Mouse (Mus musculus) stomach, embryonic 15.5 days (tissue): ENCODE results near the gene Chrnb1. TPM values are rescaled to one million over a fixed set of nuclear protein-coding genes. Genes with fewer than 3 reads are reported as not detected.

Experiments
- ATAC-seq: fragments of 200-750 bp; cut with Nextera tagmentation; 2 replicates; pipeline ENCODE4 v1.8.0; 2017; ENCODE audit warnings: low read depth, moderate number of reproducible peaks, moderate TSS enrichment; ENCODE audit not compliant: insufficient read depth, low FRiP score
- H3K27ac ChIP-seq: fragments of 300-500 bp; sonication (generic); 2 replicates; pipeline ENCODE4 v1.5.1; 2015; ENCODE audit warnings: mild to moderate bottlenecking, inconsistent platforms
- H3K27me3 ChIP-seq: fragments of 300-500 bp; sonication (generic); replicated peaks from 2 replicates; pipeline ENCODE4 v1.6.1; 2015; ENCODE audit warnings: inconsistent platforms
- H3K36me3 ChIP-seq: fragments of 300-500 bp; sonication (generic); 2 replicates; pipeline ENCODE4 v1.6.1; 2015; ENCODE audit warnings: inconsistent platforms
- H3K4me1 ChIP-seq: fragments of 300-500 bp; sonication (generic); 2 replicates; pipeline ENCODE4 v1.6.1; 2015; ENCODE audit warnings: inconsistent platforms
- H3K4me2 ChIP-seq: fragments of 300-500 bp; sonication (generic); 2 replicates; pipeline ENCODE4 v1.6.1; 2015; ENCODE audit warnings: mild to moderate bottlenecking, inconsistent platforms
- H3K4me3 ChIP-seq: fragments of 300-500 bp; sonication (generic); replicated peaks from 2 replicates; pipeline ENCODE4 v1.5.1; 2015; ENCODE audit warnings: inconsistent platforms
- H3K9ac ChIP-seq: fragments of 300-500 bp; sonication (generic); 2 replicates; pipeline ENCODE4 v1.6.1; 2015; ENCODE audit warnings: inconsistent platforms
- H3K9me3 ChIP-seq: fragments of 300-500 bp; sonication (generic); 2 replicates; pipeline ENCODE4 v1.6.1; 2016; ENCODE audit warnings: inconsistent platforms
- WGBS: fragments of 180-500 bp; shearing (Covaris S2); methylation state at CpG from one replicate; pipeline ENCODE4 v1.1.7; 2015; 5-methylcytosine and 5-hydroxymethylcytosine counted together
- polyA plus RNA-seq: library from polyadenylated mRNA; unstranded; fragments of >200 nt; fragmentation: Nextera tagmentation; extraction: Ambion mirVana; gene quantifications from 2 replicates; pipeline ENCODE4 v1.2.1, GENCODE M21; 2015

Chrnb1 gene
- polyA plus RNA-seq, 1 experiment from 2014 or later = 5.1 TPM

DNA sequence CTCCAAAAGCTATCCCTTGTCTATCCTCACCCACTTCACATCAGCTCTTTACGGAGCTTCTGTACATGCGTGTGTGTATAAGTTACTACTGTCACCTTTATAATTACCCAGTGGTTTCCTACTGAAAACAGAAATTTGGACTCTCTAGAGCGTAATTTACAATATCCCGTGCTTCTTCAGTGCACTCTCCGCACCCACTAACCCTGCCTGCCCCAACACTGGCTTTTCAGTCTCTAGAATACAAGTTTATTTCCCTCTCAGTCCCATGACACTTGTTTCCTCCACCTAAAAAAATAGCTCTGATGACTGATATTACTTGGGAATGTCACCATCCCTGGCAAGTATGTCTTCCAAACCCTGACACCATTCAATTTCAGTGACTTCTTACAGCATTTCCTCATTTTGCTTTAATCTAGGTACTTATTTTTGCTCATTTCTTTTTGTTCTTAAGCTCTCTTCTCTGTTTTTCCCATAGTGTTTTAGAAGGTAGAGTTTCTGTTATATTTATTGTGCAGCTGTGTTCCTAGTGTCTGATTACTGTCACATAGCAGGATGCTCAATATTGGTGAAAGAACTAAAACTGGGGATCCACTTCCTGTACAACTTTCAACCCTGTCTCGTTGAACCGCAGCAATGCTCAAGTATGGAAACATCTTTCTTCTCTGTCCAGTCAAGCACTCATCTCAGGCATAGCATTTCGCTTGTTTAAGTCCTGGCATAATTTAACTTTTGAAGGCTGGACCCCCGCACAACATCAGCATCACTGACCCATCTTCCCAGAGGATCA is 38.2 kb downstream of the Chrnb1 start:
- H3K9ac ChIP-seq = peak overlapping the region; percentile 60; the same call in 1 of the 2 replicates
- no peaks in the 10 kb centered on the region for H3K36me3 ChIP-seq
- WGBS = 36% methylated on average over 9 of the region's 9 CpGs
- H3K27me3 ChIP-seq = no peaks in the 10 kb centered on the region
- peaks cover 28% of the 10 kb centered on the region for H3K4me1 ChIP-seq
- peak overlapping the region; percentile 99 for H3K27ac ChIP-seq
- no peaks in the 10 kb centered on the region for H3K9me3 ChIP-seq
- no peak for ATAC-seq
- peak overlapping the region; percentile 59 for H3K4me2 ChIP-seq
- H3K4me3 ChIP-seq = peak overlapping the region; percentile 58

DNA sequence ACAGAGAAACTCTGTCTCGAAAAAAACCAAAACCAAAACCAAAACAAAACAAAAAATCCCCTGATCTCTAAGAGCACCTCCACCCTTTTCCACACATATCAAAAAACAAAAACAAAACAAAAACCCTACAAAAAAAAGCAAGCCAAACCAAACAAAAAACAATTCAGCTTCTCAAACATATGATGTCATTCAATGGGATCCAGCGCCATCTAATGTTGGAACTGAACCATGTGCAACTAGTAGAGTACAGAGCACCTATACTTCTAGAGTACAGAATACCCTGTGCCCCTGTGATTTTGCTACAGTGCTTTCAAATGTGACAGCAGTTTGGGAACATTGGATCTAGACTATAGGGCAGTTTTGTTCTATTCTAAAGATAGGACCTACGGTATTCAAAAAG is 41.0 kb downstream of the Chrnb1 start:
- H3K4me2 ChIP-seq = no peak overlapping the region
- no peak for ATAC-seq
- no peak overlapping the region for H3K27ac ChIP-seq
- no peak overlapping the region for H3K9ac ChIP-seq
- no peak overlapping the region for H3K4me3 ChIP-seq
- 48% methylated on average over 3 of the region's 3 CpGs for WGBS
- no peaks in the 10 kb centered on the region for H3K9me3 ChIP-seq
- H3K4me1 ChIP-seq = peaks cover 20% of the 10 kb centered on the region
- no peaks in the 10 kb centered on the region for H3K27me3 ChIP-seq
- no peaks in the 10 kb centered on the region for H3K36me3 ChIP-seq

DNA sequence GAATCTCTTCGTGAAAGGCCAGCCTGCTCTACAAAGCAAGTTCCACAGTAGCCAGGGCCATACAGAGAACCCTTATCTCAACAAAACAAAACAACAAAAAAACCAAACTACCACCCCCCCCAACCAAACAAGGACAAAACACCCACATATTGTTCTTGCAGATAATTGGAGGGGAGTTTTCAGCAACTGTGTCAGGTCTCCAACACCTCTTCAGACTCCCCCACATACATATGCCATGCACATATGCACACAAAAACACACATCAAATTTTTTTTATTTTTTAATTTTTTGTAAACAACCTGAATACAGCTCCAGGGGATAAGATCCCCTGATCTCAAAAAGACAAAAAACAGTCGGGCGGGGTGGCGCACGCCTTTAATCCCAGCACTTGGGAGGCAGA is 41.5 kb downstream of the Chrnb1 start:
- H3K4me2 ChIP-seq = no peak overlapping the region
- peaks cover 18% of the 10 kb centered on the region for H3K4me1 ChIP-seq
- no peaks in the 10 kb centered on the region for H3K27me3 ChIP-seq
- H3K27ac ChIP-seq = no peak overlapping the region
- H3K4me3 ChIP-seq = no peak overlapping the region
- no peak for ATAC-seq
- no peak overlapping the region for H3K9ac ChIP-seq
- 83% methylated on average over 5 of the region's 5 CpGs for WGBS
- H3K9me3 ChIP-seq = no peaks in the 10 kb centered on the region
- no peaks in the 10 kb centered on the region for H3K36me3 ChIP-seq

DNA sequence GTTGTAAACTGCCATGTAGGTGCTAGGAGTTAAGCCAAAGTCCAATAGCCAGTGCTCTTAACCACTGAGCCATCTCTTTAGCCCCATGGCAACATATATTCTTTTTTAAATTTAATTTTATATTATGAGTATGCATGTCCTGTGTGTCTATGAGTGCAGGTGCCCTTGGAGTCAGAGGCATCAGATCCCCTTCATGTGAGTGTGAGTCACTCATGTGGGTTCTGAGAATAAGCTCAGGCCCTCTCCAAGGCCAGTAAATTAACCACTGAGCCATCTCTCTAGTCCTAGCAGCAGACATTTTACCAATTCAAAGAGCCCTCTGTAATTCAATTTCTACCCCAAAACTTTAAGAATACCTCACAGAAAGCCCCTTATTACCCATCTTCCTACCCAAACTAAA is 43.1 kb downstream of the Chrnb1 start:
- no peak overlapping the region for H3K4me3 ChIP-seq
- no peak overlapping the region for H3K4me2 ChIP-seq
- no peaks in the 10 kb centered on the region for H3K9me3 ChIP-seq
- no peak overlapping the region for H3K9ac ChIP-seq
- no peak for ATAC-seq
- peaks cover 18% of the 10 kb centered on the region for H3K4me1 ChIP-seq
- no peaks in the 10 kb centered on the region for H3K27me3 ChIP-seq
- no peaks in the 10 kb centered on the region for H3K36me3 ChIP-seq
- no peak overlapping the region for H3K27ac ChIP-seq

DNA sequence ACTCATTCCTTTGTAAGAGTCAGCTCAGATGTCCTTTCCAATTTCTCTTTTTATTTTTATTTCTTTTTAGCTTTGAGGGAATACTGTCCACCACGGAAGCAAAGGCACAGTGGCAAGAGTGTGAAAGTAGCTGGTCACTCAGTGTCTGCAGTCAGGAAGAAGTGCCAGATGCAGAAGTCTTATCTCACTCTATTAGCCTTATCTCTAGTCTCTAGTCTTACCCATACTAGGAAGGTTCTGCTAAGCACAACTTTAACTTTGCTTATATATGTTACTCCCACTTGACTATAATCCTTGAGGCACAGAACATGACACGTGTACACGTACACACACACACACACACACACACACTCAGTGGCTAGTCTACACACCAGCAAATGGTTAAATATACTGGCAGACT is 44.1 kb downstream of the Chrnb1 start:
- Histone ChIP-seq H3K4me2 (no peak overlapping the region), H3K9ac (no peak overlapping the region), H3K4me3 (no peak overlapping the region), H3K36me3 (peaks cover 7% of the 10 kb centered on the region), H3K27me3 (no peaks in the 10 kb centered on the region), H3K4me1 (peaks cover 11% of the 10 kb centered on the region), H3K27ac (no peak overlapping the region), H3K9me3 (no peaks in the 10 kb centered on the region)
- 77% methylated on average over 3 of the region's 3 CpGs for WGBS
- no peak for ATAC-seq

Other genes starting within 250 kb of the Chrnb1 start
- gene Dnah2, start 246.8 kb downstream of the Chrnb1 start, polyA plus RNA-seq = 0.81 and 1.1 TPM in 2 replicates
- gene Efnb3, start 235.7 kb downstream of the Chrnb1 start, polyA plus RNA-seq = 10.4 and 12.6 TPM in 2 replicates
- gene Wrap53, start 215.7 kb downstream of the Chrnb1 start, polyA plus RNA-seq = 21.6 and 24.5 TPM in 2 replicates
- 122 and 130 TPM in 2 replicates for gene Trp53, start 215.6 kb downstream of the Chrnb1 start, polyA plus RNA-seq
- gene Atp1b2, start 190.0 kb downstream of the Chrnb1 start, polyA plus RNA-seq = 7.5 and 7.7 TPM in 2 replicates
- gene Shbg, start 178.0 kb downstream of the Chrnb1 start, polyA plus RNA-seq = 0.99 and 2.1 TPM in 2 replicates
- gene Sat2, start 173.9 kb downstream of the Chrnb1 start, polyA plus RNA-seq = 14.4 and 17.8 TPM in 2 replicates
- gene Fxr2, start 163.0 kb downstream of the Chrnb1 start, polyA plus RNA-seq = 21.0 and 27.0 TPM in 2 replicates
- 3.7 and 6.0 TPM in 2 replicates for gene Sox15, start 140.6 kb downstream of the Chrnb1 start, polyA plus RNA-seq
- gene Mpdu1, start 133.3 kb downstream of the Chrnb1 start, polyA plus RNA-seq = 58.7 and 66.1 TPM in 2 replicates
- 15.5 and 16.3 TPM in 2 replicates for gene Cd68, start 129.8 kb downstream of the Chrnb1 start, polyA plus RNA-seq
- gene Eif4a1, start 123.5 kb downstream of the Chrnb1 start, polyA plus RNA-seq = 442 and 514 TPM in 2 replicates
- 69.1 and 74.5 TPM in 2 replicates for gene Senp3, start 113.9 kb downstream of the Chrnb1 start, polyA plus RNA-seq
- gene Tnfsf13, start 110.2 kb downstream of the Chrnb1 start, polyA plus RNA-seq = 0.31 and 0.61 TPM in 2 replicates
- 8.0 and 8.9 TPM in 2 replicates for gene Tnfsf12, start 100.1 kb downstream of the Chrnb1 start, polyA plus RNA-seq
- gene Tnfsfm13, start 99.8 kb downstream of the Chrnb1 start, polyA plus RNA-seq = 3.3 and 3.5 TPM in 2 replicates
- gene Polr2a, start 37.3 kb downstream of the Chrnb1 start, polyA plus RNA-seq = 21.0 and 25.8 TPM in 2 replicates
- 0.12 TPM in 1 of 2 replicates, not detected in the other for gene Slc35g3, start 34.0 kb downstream of the Chrnb1 start, polyA plus RNA-seq
- gene Zbtb4, start 30.0 kb downstream of the Chrnb1 start, polyA plus RNA-seq = 2.7 and 3.0 TPM in 2 replicates
- gene Fgf11, start 5.9 kb upstream of the Chrnb1 start, polyA plus RNA-seq = 2.2 and 2.4 TPM in 2 replicates
- 19.9 and 20.4 TPM in 2 replicates for gene Tmem102, start 9.7 kb upstream of the Chrnb1 start, polyA plus RNA-seq
- gene Gm39566, start 19.4 kb upstream of the Chrnb1 start, polyA plus RNA-seq = not detected in 2 replicates
- not detected in 2 replicates for gene Spem2, start 22.5 kb upstream of the Chrnb1 start, polyA plus RNA-seq
- gene Spem1, start 26.2 kb upstream of the Chrnb1 start, polyA plus RNA-seq = not detected in 2 replicates
- gene Nlgn2, start 41.8 kb upstream of the Chrnb1 start, polyA plus RNA-seq = 6.3 and 7.4 TPM in 2 replicates
- 400 and 416 TPM in 2 replicates for gene Tmem256, start 42.6 kb upstream of the Chrnb1 start, polyA plus RNA-seq
- gene Plscr3, start 50.4 kb upstream of the Chrnb1 start, polyA plus RNA-seq = 80.8 and 81.3 TPM in 2 replicates
- gene Tnk1, start 62.8 kb upstream of the Chrnb1 start, polyA plus RNA-seq = 12.9 and 15.4 TPM in 2 replicates
- not detected in 2 replicates for gene Tmem95, start 82.1 kb upstream of the Chrnb1 start, polyA plus RNA-seq
- 7.8 and 9.2 TPM in 2 replicates for gene Kctd11, start 85.5 kb upstream of the Chrnb1 start, polyA plus RNA-seq
- gene Acap1, start 99.6 kb upstream of the Chrnb1 start, polyA plus RNA-seq = 5.0 and 6.1 TPM in 2 replicates
- 7.5 and 10.4 TPM in 2 replicates for gene 2810408A11Rik, start 105.0 kb upstream of the Chrnb1 start, polyA plus RNA-seq
- 7.2 and 8.0 TPM in 2 replicates for gene Neurl4, start 105.1 kb upstream of the Chrnb1 start, polyA plus RNA-seq
- gene Gps2, start 117.9 kb upstream of the Chrnb1 start, polyA plus RNA-seq = 66.2 and 69.1 TPM in 2 replicates
- gene Eif5a, start 126.0 kb upstream of the Chrnb1 start, polyA plus RNA-seq = 1,591 and 1,597 TPM in 2 replicates
- gene Ybx2, start 139.9 kb upstream of the Chrnb1 start, polyA plus RNA-seq = 2.9 and 3.3 TPM in 2 replicates
- gene Slc2a4, start 152.2 kb upstream of the Chrnb1 start, polyA plus RNA-seq = 26.3 and 28.9 TPM in 2 replicates
- 438 and 517 TPM in 2 replicates for gene Cldn7, start 168.8 kb upstream of the Chrnb1 start, polyA plus RNA-seq
- gene Ctdnep1, start 185.2 kb upstream of the Chrnb1 start, polyA plus RNA-seq = 23.0 and 23.2 TPM in 2 replicates
- gene Elp5, start 186.6 kb upstream of the Chrnb1 start, polyA plus RNA-seq = 92.9 and 99.4 TPM in 2 replicates
- 459 and 473 TPM in 2 replicates for gene Gabarap, start 195.2 kb upstream of the Chrnb1 start, polyA plus RNA-seq
- 59.4 and 61.8 TPM in 2 replicates for gene Phf23, start 199.8 kb upstream of the Chrnb1 start, polyA plus RNA-seq
- gene Dvl2, start 204.7 kb upstream of the Chrnb1 start, polyA plus RNA-seq = 31.9 and 33.9 TPM in 2 replicates
- 84.8 and 95.4 TPM in 2 replicates for gene Acadvl, start 219.5 kb upstream of the Chrnb1 start, polyA plus RNA-seq
- 8.2 and 9.7 TPM in 2 replicates for gene Dlg4, start 221.0 kb upstream of the Chrnb1 start, polyA plus RNA-seq